Mouse (Mus musculus) heart, postnatal 36 days (tissue): Measurements from ENCODE around the gene Pomgnt2. TPM values are rescaled to one million over a fixed set of nuclear protein-coding genes. Genes with fewer than 3 reads are reported as not detected.

Source experiments
- total RNA-seq, 2 experiments: library from RNA; stranded (reverse); gene quantifications; 2 replicates each; pipeline ENCODE4 v1.2.3; 2021

The Pomgnt2 gene
- total RNA-seq, 2 experiments from 2014 or later, result 10.6 to 14.9 TPM

Other genes with a start within 250 kb of the Pomgnt2 start
- 100 to 1,000 TPM; 120 to 124 TPM for gene Zfp651, start 237.8 kb downstream of the Pomgnt2 start, total RNA-seq
- gene Klhl40, start 219.5 kb downstream of the Pomgnt2 start, total RNA-seq, result 10 to 100 TPM in 1 of 2 experiments, 1 to 10 TPM in 1; 8.4 to 10.2 TPM
- gene Hhatl, start 204.6 kb downstream of the Pomgnt2 start, total RNA-seq, result 100 to 1,000 TPM; 101 to 127 TPM
- not detected for gene Ccdc13, start 157.6 kb downstream of the Pomgnt2 start, total RNA-seq
- gene Higd1a, start 138.7 kb downstream of the Pomgnt2 start, total RNA-seq, result 100 to 1,000 TPM; 209 to 218 TPM
- 1 to 10 TPM; 1.6 to 1.9 TPM for gene Ackr2, start 98.8 kb downstream of the Pomgnt2 start, total RNA-seq
- not detected for gene Cyp8b1, start 80.8 kb downstream of the Pomgnt2 start, total RNA-seq
- 1 to 10 TPM in 1 of 2 experiments, under 1 TPM in 1; 0.95 to 1.8 TPM for gene Fam198a, start 46.1 kb downstream of the Pomgnt2 start, total RNA-seq
- 100 to 1,000 TPM; 130 to 150 TPM for gene Snrk, start 120.2 kb upstream of the Pomgnt2 start, total RNA-seq